Mouse (Mus musculus) forebrain, embryonic 13.5 days (tissue): Measurements from ENCODE around the gene Arhgef6. TPM values are rescaled to one million over a fixed set of nuclear protein-coding genes. Genes with fewer than 3 reads are reported as not detected.

Experiments
- ATAC-seq: fragments of 200-750 bp; cut with Nextera tagmentation; 2 replicates; pipeline ENCODE4 v1.8.0; 2017
- H3K27ac ChIP-seq: fragments of 300-500 bp; sonication (generic); 2 replicates; pipeline ENCODE4 v1.5.1; 2015; ENCODE audit warnings: inconsistent platforms, mild to moderate bottlenecking, moderate library complexity
- H3K27me3 ChIP-seq: fragments of 300-500 bp; sonication (generic); 2 replicates; pipeline ENCODE4 v1.6.1; 2015; ENCODE audit warnings: mild to moderate bottlenecking, inconsistent platforms
- H3K36me3 ChIP-seq: fragments of 300-500 bp; sonication (generic); 2 replicates; pipeline ENCODE4 v1.6.1; 2015; ENCODE audit warnings: mild to moderate bottlenecking, inconsistent platforms; ENCODE audit not compliant: poor library complexity, severe bottlenecking
- H3K4me1 ChIP-seq: fragments of 300-500 bp; sonication (generic); 2 replicates; pipeline ENCODE4 v1.6.1; 2015; ENCODE audit warnings: inconsistent platforms
- H3K4me2 ChIP-seq: fragments of 300-500 bp; sonication (generic); 2 replicates; pipeline ENCODE4 v1.6.1; 2015; ENCODE audit warnings: inconsistent platforms, mild to moderate bottlenecking, moderate library complexity
- H3K4me3 ChIP-seq: fragments of 300-500 bp; sonication (generic); 2 replicates; pipeline ENCODE4 v1.5.1; 2015; ENCODE audit warnings: mild to moderate bottlenecking, inconsistent platforms
- H3K9ac ChIP-seq: fragments of 300-500 bp; sonication (generic); 2 replicates; pipeline ENCODE4 v1.6.1; 2015; ENCODE audit warnings: mild to moderate bottlenecking, inconsistent platforms
- H3K9me3 ChIP-seq: fragments of 300-500 bp; sonication (generic); replicated peaks from 2 replicates; pipeline ENCODE4 v1.6.1; 2016; ENCODE audit warnings: inconsistent platforms
- WGBS: fragments of 180-500 bp; shearing (Covaris S2); methylation state at CpG from one replicate; pipeline ENCODE4 v1.1.7; 2015; 5-methylcytosine and 5-hydroxymethylcytosine counted together
- polyA plus RNA-seq: library from polyadenylated mRNA; unstranded; fragments of >200 nt; fragmentation: Nextera tagmentation; extraction: Ambion mirVana; gene quantifications from 2 replicates; pipeline ENCODE4 v1.2.1, GENCODE M21; 2015

Arhgef6 gene
- polyA plus RNA-seq, 1 experiment from 2014 or later = 4.4 TPM

GRCm38 (mm10) chrX:57335313-57335712 is 3.2 kb downstream of the Arhgef6 start:
- Histone ChIP-seq H3K4me2 (no peak overlapping the region), H3K9me3 (no peaks in the 10 kb centered on the region), H3K27me3 (no peaks in the 10 kb centered on the region), H3K27ac (no peak overlapping the region), H3K36me3 (no peaks in the 10 kb centered on the region), H3K9ac (no peak overlapping the region), H3K4me1 (no peaks in the 10 kb centered on the region), H3K4me3 (no peak overlapping the region)
- WGBS = 89% methylated on average over 6 of the region's 6 CpGs
- ATAC-seq = no peak

GRCm38 (mm10) chrX:57327668-57328338 is 10.7 kb downstream of the Arhgef6 start:
- no peak overlapping the region for H3K27ac ChIP-seq

GRCm38 (mm10) chrX:57326487-57327221 is 11.9 kb downstream of the Arhgef6 start:
- Histone ChIP-seq H3K9ac (peak overlapping the region; percentile 59; the same call in 1 of the 2 replicates), H3K27ac (no peak overlapping the region), H3K4me1 (no peaks in the 10 kb centered on the region), H3K27me3 (no peaks in the 10 kb centered on the region), H3K4me3 (peak overlapping the region; percentile 42), H3K4me2 (peak overlapping the region; percentile 71), H3K9me3 (no peaks in the 10 kb centered on the region), H3K36me3 (no peaks in the 10 kb centered on the region)
- WGBS = 29% methylated on average over 16 of the region's 16 CpGs
- peak; percentile 72; the same call in 1 of the 2 replicates for ATAC-seq

More at GRCm38 (mm10) chrX:57327668-57328338, 10.7 kb downstream of the Arhgef6 start:
- Histone ChIP-seq H3K27me3 (no peaks in the 10 kb centered on the region), H3K4me3 (no peak overlapping the region), H3K4me1 (no peaks in the 10 kb centered on the region), H3K9ac (no peak overlapping the region), H3K9me3 (no peaks in the 10 kb centered on the region), H3K4me2 (no peak overlapping the region), H3K36me3 (no peaks in the 10 kb centered on the region)
- 72% methylated on average over 3 of the region's 3 CpGs for WGBS
- no peak for ATAC-seq

- no peaks in the 10 kb centered on the region for H3K9me3 ChIP-seq
- H3K36me3 ChIP-seq = no peaks in the 10 kb centered on the region
- H3K4me1 ChIP-seq = no peaks in the 10 kb centered on the region
- H3K9ac ChIP-seq = peak overlapping the region; percentile 59
- ATAC-seq = peak; percentile 83
- H3K27me3 ChIP-seq = no peaks in the 10 kb centered on the region
- H3K4me3 ChIP-seq = peak overlapping the region; percentile 42
- H3K4me2 ChIP-seq = peak overlapping the region; percentile 71
- WGBS = 23% methylated on average over 28 of the region's 29 CpGs
- no peak overlapping the region for H3K27ac ChIP-seq
These were observed 12.6 kb downstream of the Arhgef6 start for GRCm38 (mm10) chrX:57325861-57326461.

GRCm38 (mm10) chrX:57324891-57325290 is 13.6 kb downstream of the Arhgef6 start:
- H3K36me3 ChIP-seq = no peaks in the 10 kb centered on the region
- no peak overlapping the region for H3K27ac ChIP-seq
- H3K9ac ChIP-seq = no peak overlapping the region
- no peak for ATAC-seq
- H3K4me2 ChIP-seq = no peak overlapping the region
- H3K27me3 ChIP-seq = no peaks in the 10 kb centered on the region
- no peaks in the 10 kb centered on the region for H3K4me1 ChIP-seq
- no peak overlapping the region for H3K4me3 ChIP-seq
- H3K9me3 ChIP-seq = no peaks in the 10 kb centered on the region
- WGBS = 73% methylated on average over 6 of the region's 6 CpGs

GRCm38 (mm10) chrX:57312066-57312465 is 26.5 kb downstream of the Arhgef6 start:
- H3K4me1 ChIP-seq = no peaks in the 10 kb centered on the region
- H3K27me3 ChIP-seq = no peaks in the 10 kb centered on the region
- H3K4me3 ChIP-seq = no peak overlapping the region
- 81% methylated on average over 5 of the region's 5 CpGs for WGBS
- H3K4me2 ChIP-seq = no peak overlapping the region
- no peaks in the 10 kb centered on the region for H3K9me3 ChIP-seq
- no peak overlapping the region for H3K9ac ChIP-seq
- no peak for ATAC-seq
- H3K36me3 ChIP-seq = no peaks in the 10 kb centered on the region
- H3K27ac ChIP-seq = no peak overlapping the region

- WGBS = 56% methylated on average over 2 of the region's 2 CpGs
- Histone ChIP-seq H3K27me3 (no peaks in the 10 kb centered on the region), H3K4me2 (no peak overlapping the region), H3K9ac (no peak overlapping the region), H3K36me3 (no peaks in the 10 kb centered on the region), H3K4me1 (no peaks in the 10 kb centered on the region), H3K4me3 (no peak overlapping the region), H3K27ac (no peak overlapping the region), H3K9me3 (no peaks in the 10 kb centered on the region)
- no peak for ATAC-seq
These were observed 28.5 kb downstream of the Arhgef6 start for GRCm38 (mm10) chrX:57309993-57310392.

- no peak overlapping the region for H3K4me2 ChIP-seq
- H3K9ac ChIP-seq = no peak overlapping the region
- H3K9me3 ChIP-seq = no peaks in the 10 kb centered on the region
- no peaks in the 10 kb centered on the region for H3K36me3 ChIP-seq
- H3K4me3 ChIP-seq = no peak overlapping the region
- 84% methylated on average over 6 of the region's 6 CpGs for WGBS
- H3K27ac ChIP-seq = no peak overlapping the region
- ATAC-seq = no peak
- H3K4me1 ChIP-seq = no peaks in the 10 kb centered on the region
- H3K27me3 ChIP-seq = no peaks in the 10 kb centered on the region
These were observed 31.8 kb downstream of the Arhgef6 start for GRCm38 (mm10) chrX:57306747-57307146.

GRCm38 (mm10) chrX:57304784-57305287 is 33.7 kb downstream of the Arhgef6 start:
- Histone ChIP-seq H3K27me3 (no peaks in the 10 kb centered on the region), H3K9me3 (no peaks in the 10 kb centered on the region), H3K36me3 (no peaks in the 10 kb centered on the region), H3K27ac (no peak overlapping the region), H3K4me3 (no peak overlapping the region), H3K9ac (no peak overlapping the region), H3K4me1 (no peaks in the 10 kb centered on the region), H3K4me2 (no peak overlapping the region)
- 78% methylated on average over 3 of the region's 3 CpGs for WGBS
- no peak for ATAC-seq

GRCm38 (mm10) chrX:57303188-57303878 is 35.2 kb downstream of the Arhgef6 start:
- H3K36me3 ChIP-seq = no peaks in the 10 kb centered on the region
- H3K27ac ChIP-seq = no peak overlapping the region
- H3K4me3 ChIP-seq = no peak overlapping the region
- H3K9me3 ChIP-seq = no peaks in the 10 kb centered on the region
- H3K4me2 ChIP-seq = no peak overlapping the region
- H3K27me3 ChIP-seq = no peaks in the 10 kb centered on the region
- no peaks in the 10 kb centered on the region for H3K4me1 ChIP-seq
- ATAC-seq = no peak
- H3K9ac ChIP-seq = no peak overlapping the region
- 72% methylated on average over 8 of the region's 8 CpGs for WGBS

- Histone ChIP-seq H3K36me3 (no peaks in the 10 kb centered on the region), H3K27me3 (no peaks in the 10 kb centered on the region), H3K9ac (no peak overlapping the region), H3K4me2 (no peak overlapping the region), H3K4me1 (no peaks in the 10 kb centered on the region), H3K27ac (no peak overlapping the region), H3K4me3 (no peak overlapping the region), H3K9me3 (no peaks in the 10 kb centered on the region)
- no peak for ATAC-seq
- WGBS = 81% methylated on average over 7 of the region's 7 CpGs
These were observed 39.6 kb downstream of the Arhgef6 start for GRCm38 (mm10) chrX:57298946-57299345.

GRCm38 (mm10) chrX:57288458-57288857 is 50.1 kb downstream of the Arhgef6 start:
- no peak overlapping the region for H3K4me3 ChIP-seq
- H3K9me3 ChIP-seq = no peaks in the 10 kb centered on the region
- H3K4me1 ChIP-seq = no peaks in the 10 kb centered on the region
- H3K27ac ChIP-seq = no peak overlapping the region
- no peak overlapping the region for H3K4me2 ChIP-seq
- no peaks in the 10 kb centered on the region for H3K36me3 ChIP-seq
- ATAC-seq = no peak
- H3K9ac ChIP-seq = no peak overlapping the region
- H3K27me3 ChIP-seq = no peaks in the 10 kb centered on the region
- 72% methylated on average over 3 of the region's 3 CpGs for WGBS
